Mouse (Mus musculus): ENCODE measurements at regions not wholly inside any gene's neighbourhood (a gene's known extent, or its start where the extent isn't known, plus 50 kb on each side); places are given as distances from the start of the nearest gene placed in this dataset.

DNA sequence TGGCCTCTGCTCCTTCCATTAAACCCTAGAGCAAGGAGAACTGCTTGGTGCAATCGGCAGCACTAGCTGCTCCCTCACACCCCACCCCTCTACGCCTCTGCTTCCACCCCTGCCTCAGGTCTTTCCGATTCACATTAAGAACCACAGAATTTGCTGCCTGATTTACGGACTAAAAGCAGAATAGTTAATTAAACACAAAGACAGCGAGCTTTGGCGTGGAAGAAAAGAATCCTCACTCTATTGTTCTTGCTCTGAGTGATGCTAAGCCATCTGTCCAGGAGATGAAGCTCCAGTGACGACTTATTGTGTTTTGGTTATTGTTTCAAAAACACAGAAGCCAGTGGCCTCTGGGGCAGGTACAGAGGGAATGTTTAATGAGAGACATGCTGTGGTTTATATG lies 438.9 kb upstream of the Kcnab2 start:
- DNase-seq, result no peak

DNA sequence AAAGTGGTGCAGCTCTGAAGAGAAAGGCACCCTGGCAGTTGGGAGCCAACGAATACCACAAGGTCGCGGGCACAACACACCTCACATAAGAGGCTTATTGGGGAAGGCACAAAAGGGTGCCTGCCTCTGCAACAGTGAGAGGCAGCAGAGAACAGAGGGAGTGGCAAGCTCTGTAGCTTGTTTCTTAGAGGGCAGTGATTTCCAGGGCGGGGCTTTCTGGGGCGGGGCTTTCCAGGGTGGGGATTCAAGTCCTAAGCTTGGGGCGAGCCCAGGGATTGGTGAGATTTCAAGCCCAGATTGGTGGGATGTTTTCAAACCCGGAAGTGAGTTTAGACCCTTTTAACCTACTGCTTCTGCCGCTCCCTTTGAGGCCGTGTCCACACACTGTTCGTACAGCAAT lies 435.8 kb upstream of the Kcnab2 start:
- DNase-seq, result no peak

DNA sequence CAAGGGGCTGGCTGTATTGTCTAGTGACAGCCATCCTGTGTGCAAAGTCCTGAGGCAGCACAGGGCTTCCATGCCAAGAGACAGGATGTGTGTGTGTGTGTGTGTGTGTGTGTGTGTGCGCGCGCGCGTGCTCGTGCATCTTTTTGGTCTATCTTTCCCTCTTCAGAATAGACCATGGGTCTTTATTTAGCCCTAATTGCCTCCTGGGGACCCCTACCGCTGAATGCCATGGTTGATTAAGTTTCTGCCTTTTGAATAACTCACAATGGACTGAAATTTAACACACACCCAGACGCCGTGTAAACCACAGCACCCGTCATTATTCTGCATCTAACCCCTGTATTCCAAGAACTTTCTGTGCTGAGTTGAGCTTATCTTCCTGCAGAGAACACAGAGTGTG lies 435.2 kb upstream of the Kcnab2 start:
- no peak for DNase-seq

DNA sequence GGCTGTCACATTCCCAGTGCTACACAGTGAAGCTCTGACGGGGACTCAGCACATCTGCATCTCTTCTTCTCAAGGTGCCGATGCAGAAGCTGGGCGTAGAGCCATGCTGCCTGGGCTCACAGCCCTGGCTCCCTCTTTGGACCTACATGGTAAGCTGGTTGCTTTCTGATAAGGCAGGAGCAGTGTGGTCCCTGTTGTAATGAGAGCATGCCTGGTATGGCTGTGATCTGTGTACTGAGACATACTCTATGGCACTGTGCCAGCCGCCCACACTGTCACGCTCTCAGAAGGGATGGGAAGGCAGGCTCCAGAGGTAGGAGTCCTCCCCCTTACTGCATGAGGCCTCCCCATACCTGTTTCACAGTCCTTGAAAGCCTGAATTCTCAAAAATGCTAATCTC lies 430.6 kb upstream of the Kcnab2 start:
- peak in 1 of 2 experiments; percentile 29 for DNase-seq

DNA sequence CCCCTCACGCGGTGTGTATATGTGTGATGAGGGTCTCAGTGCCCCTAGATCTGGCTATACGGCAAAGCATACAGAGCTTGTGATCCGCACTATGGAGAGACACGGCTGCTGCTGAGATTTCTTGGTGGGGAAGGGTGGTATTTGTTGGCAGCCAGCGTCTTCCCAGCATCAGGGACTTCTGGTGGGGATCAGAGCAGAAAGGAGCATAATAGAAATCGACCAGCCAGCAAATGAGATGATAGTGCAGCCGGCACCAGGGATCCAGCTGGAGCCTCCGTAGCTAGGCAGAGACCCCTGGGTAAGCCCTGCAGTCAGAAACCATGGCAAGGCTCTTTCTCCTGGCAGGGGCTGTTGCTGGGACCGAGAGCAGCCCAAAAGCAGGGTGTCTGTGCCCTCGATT lies 425.2 kb upstream of the Kcnab2 start:
- peak in 1 of 2 experiments; percentile 14 for DNase-seq

DNA sequence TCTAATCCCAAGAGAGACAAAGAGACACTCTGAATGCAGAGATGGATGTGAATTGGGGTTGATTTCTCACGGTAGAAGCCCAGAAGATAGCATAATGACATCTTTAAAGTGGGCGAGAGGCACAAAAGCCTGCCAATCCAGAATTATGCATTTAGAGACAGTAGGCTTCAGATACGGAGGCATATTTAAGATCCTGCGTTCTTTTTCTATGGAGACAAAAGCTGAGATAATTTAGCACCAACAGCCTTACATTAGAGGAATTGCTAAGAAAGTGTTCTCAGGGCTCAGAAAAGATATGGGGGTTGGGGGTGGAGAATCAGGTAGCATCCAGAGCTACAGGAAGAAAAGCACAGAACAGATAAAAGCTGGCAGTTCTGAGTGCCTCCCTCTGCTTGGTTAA lies 422.4 kb upstream of the Kcnab2 start:
- no peak for DNase-seq

DNA sequence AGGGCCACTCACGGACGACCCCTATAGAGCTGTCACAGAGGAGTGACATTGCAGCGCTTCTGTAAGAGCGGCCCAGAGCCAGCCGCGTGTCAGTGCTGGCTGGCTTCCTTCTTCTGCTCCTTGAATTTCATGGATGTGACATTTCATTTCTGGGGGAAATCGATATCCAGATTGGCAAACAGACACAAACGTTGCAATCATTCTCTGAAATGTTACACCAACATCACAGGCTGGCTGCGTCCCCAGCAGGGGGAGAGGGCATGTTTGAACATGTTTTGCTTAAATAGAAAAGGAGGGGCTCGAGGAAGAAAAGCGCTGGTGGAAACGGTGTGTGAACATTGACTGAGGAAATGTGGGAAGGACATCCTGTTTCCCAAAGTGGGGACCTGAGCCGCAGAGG lies 417.4 kb upstream of the Kcnab2 start:
- DNase-seq, result no peak

DNA sequence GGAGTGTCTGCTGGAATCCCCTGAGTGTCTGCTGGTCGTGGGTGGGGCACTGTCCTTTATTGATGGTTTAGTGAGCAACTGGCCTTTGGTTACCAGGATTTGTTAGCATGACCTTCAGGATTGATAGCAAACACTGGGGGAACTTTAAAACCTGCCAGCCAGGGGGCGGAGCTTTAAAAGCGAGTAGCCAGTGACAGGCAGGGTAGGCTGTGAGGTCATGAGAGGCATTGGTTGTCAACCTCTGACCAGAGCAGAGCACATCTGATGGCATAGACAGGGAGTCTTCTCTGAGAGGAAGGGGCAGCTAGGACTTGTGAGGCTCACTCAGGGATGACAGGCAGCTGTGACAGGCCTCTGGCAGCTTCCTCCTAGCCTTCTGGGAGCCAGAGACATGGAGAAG lies 415.3 kb upstream of the Kcnab2 start:
- DNase-seq, result no peak

DNA sequence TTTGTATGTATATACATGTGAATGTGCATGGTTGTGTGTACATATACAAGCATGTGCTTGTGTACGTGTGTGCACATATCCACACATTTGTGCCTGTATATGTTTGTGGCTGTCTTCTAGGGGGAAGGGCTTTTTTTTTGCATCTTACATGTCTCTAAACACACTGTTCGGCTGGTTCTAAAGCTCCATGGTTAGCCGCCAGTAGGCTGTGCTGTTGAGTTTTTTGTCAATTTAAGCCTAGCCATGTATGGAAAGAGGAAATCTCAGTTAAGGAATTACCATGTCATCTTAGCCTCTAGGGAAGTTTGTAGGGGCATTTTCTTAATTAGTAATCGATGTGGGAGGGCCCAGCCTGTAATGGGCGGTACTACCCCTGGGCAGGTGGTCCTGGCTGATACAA lies 411.5 kb upstream of the Kcnab2 start:
- peak in 1 of 2 experiments; percentile 26 for DNase-seq

DNA sequence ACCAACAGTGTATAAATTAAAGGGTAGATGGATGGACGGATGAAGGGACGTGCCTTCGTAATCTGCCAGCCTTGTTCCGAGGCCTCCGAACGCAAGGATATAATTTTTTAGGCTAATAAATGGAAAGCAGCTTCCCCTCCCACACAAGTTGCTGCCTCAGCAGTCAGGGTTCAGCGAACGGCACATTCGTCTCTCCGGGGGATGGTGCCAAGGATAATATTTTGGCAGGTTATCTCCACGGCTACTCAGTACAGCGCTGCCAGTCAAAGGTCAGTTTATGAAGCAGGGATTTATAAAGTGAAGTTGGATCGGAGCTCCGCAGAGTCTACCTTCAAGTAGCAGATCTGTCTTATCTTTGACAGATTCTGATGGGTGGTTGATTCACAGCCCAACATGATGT lies 410.6 kb upstream of the Kcnab2 start:
- DNase-seq, result no peak

DNA sequence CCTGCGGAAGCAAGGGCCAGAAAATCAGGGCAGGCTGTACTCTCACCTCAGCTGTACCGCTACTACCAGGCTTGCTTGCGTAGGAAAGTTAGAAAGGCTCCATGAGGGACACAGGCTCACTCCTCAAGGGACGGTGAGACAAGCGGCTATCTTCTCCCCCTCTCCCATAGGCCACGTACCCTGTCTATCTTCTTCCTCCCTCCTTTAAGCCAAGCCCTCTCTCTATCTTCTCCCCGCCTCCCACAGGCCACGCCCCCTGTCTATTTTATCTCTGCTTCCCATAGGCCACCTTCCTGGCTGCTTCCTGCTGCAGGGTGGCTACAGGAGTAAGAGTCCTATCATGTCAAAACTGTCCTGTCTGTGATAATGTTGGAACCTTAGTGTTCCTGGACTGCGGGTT lies 409.1 kb upstream of the Kcnab2 start:
- DNase-seq, result no peak

DNA sequence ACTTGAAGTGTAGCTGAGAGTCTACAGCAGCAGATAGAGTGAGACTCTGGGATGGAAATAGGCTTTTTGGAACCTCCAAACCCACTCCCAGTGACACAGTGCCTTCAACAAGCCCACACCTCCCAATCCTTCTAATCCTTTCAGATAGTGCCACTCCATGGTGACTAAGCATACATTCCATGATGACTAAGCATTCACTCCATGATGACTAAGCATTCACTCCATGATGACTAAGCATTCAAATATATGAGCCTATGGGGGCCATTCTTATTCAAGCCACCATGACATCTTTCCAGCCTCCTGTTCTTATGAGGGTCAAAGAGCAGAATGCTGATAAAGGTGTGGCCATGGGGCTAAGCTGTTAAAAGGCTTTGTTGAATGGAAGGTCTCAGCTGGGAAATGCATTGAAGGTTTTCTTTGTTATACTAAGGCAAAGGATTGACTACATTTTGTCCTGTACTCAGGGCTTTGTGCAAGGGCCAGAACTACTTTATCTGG lies 403.8 kb upstream of the Kcnab2 start:
- DNase-seq, result no peak

DNA sequence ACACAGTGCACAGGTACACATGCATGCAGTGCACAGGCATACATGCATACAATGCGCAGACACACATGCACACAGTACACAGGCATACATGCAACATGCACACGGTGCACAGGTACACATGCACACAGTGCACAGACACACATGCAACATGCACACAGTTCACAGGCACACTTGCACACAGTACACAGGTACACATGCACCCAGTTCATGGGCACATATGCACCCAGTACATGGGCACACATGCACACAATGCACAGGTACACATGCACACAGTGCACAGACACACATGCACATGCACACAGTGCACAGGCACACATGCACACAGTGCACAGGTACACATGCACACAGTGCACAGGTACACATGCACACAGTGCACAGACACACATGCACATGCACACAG lies 402.7 kb upstream of the Kcnab2 start:
- DNase-seq, result no peak

DNA sequence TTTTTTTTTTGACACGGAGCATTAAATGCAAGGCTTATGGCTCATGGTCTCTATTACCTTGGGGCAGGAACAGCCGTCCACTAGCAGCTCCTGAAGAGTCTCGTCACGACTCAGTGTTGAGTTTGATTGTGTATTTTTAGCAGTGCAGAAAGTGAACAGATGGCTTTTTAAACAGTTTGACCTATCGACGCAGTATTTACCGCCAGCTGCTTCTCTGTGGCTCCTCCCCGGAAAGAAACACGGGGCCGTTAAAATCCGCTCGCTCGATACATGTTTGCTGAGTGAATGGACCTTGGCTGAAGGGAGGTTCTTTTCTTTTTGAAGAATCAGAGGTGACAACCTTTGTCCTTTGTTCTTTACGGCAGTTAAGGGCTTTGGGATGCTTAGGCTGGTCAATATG lies 401.3 kb upstream of the Kcnab2 start:
- peak in 1 of 2 experiments; percentile 10 for DNase-seq

DNA sequence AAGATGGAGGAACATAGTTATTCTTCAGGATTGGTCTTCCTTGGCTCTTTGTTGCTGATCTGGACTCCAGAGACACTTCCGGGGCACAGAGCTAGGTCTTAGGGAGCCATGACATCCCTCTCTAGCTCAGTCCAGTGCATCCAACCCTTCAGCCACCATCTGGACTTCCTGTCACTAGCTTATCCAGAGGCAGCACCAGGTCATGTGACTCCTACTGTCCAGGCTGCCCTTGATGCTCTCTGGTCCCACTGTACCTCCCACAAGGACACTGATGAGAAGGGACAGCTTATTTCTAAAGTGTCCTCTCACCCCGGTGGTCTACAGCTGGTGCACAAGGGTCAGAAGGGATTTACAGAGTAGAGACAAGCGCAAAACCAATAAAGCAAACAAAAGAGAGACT lies 400.7 kb upstream of the Kcnab2 start:
- DNase-seq, result no peak

DNA sequence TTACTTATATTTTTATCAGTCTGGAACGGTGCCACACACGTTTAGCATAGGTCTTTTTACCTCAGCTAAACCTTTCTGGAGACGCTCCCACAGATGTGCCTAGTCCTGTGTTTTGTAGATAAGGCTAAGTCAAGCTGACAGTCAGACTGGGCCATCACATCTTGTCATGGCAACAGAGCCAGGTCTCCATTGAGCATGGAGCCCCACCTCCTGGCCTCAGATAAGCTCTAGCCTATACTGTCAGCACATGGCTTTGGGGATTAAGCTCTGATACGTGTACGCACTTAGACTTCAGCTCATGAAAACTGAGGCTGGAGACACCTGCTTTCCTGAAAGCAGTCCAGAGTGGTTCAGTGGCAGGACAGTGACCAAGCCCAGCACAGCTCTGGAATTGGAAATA lies 392.4 kb upstream of the Kcnab2 start:
- DNase-seq, result no peak

DNA sequence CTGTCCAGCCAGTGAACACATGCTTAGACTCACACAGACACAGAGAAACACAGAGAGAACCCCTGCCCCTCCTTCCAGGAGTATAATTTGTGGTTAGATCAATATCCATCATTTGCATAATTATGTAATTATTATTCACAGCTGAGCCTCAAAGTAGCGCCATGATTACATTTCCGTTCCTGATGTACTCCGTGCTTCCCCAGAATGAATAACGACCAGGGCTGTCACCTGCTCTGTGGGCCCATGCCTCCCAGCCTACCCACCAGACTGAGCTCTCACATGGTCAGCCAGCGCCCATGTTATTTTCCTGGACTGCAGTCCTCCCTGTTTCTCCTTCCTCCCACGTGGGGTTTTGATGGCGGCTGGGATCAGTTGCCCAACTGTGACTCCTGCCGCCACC lies 388.2 kb upstream of the Kcnab2 start:
- no peak for DNase-seq

DNA sequence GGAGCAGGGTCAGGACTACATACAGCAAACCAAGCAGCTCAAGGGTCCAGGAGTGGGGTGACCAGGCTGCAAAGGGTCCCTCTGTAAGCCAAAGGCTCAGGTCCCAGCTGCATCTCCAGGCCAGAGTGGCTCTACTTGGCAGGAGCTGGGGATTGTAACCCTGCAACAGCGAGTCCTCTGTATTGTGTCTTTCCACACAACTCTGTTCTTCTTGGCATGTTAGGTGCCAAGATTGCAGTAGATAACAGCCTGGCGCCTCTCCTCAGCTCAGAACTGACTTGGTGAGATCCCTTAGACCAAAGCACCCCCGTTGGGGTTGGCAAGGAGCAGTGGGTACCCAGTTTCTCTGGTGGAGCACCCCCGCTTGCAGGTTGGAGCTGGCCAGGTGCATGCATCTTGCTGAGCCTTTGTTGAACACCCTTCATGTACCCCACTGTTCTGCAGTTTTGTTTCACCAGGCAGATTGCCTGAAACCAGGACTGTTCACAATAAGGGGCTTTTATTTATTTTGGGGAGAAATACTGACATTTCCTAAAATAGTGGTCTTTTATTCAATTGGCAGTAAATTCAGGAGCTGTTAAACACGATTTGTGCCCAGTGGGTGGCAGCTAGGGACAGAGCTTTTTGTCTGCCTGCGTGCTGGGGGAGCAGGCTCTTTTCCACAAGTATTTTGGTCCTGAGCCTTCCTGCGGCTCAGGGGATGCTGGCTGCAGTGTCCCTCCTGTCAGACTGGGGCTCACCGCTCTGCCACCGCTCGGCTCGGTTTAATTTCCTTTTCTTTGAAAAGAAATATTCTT lies 385.3 kb upstream of the Kcnab2 start:
- peak in 1 of 2 experiments; percentile 20 for DNase-seq

DNA sequence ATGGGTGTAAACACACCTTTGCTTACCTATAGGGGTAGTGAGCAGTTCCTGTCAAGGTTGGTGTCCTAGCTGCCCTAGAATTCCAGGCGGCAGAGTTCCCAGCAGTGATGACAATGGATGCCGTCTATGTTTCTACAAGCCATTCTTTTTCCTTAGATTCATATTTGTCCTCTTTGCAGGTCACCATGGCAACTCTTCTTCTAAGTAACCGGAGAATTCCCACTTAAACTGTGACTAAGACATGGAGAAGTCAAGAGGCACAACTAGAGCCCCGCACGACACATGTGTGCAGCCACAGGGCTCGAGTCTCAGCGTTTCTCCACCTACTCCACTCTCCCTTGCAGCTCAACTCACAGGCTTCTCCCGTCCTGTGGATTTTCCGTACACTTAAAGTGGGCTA lies 381.5 kb upstream of the Kcnab2 start:
- DNase-seq, result no peak

DNA sequence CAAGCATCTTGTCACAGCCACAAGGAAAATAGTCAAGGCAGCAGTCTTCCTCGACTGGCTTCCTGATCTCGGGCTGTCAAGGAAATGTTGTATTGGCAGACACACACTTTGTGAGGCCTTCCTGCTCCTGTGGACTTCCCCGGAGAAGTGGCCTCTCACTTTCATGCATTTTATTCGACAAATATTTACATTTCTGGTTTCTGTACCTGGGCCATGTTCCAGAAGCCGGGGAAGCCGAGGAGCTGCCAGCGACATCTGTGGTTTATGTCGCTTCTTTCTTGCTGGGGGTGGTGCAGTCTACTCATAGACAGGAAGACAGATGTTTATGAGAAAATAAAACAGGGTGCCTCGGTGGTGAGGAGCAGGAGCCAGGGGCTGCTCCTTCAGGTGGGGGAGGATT lies 372.5 kb upstream of the Kcnab2 start:
- no peak for DNase-seq

DNA sequence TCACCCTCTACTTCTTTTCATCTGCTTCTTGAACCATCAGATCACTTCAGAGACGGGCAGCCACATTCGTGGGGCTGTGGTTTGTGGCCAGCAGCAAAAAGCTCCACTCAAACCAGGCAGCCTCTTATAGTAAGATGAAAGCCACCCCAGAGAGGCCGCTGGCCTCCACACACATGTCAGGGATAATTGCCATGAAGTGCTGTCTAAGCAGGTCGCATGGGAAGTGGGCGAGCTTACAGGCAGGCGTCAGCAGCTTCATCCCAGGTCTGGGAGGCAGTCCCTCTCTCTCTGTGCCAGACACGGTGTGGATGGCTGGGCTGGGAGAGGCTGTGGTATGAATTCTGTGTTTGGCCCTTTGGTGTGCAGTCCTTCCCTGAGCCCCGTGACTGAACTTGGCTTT lies 358.4 kb upstream of the Kcnab2 start:
- DNase-seq, result no peak

DNA sequence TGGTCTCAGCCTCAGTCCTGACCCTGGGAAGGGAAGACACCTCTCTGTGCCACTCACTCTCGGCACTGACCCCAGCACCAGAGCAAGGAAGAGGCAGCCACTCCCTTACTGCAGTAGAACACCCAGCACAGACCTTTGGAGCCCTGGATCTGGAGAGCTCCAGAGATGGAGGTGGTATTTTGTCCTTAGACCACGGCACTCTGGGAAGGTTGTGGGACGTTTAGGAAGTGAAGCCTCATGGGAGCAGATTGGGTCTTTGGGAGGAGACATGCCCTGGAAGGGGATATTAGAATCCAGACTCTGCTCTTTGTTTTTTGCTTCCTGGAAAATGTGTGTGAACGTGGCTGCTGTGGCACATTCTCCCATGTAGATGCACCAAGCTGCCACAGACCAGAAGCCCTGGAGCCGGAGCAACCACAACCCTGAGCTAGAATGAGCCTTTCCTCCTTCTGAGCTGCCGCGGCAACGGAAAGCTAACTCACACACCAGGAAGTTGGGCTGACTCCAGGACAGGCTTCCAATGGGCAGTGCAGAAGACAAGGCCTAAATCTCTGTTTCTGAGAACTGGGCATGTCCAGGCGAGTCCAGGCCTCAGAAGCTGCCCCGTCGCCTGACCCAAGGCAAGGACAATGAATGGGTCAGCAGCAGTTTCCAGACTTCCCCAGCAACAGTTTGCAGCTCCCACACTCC lies 356.9 kb upstream of the Kcnab2 start:
- peak; percentile 50 to 61 for DNase-seq

DNA sequence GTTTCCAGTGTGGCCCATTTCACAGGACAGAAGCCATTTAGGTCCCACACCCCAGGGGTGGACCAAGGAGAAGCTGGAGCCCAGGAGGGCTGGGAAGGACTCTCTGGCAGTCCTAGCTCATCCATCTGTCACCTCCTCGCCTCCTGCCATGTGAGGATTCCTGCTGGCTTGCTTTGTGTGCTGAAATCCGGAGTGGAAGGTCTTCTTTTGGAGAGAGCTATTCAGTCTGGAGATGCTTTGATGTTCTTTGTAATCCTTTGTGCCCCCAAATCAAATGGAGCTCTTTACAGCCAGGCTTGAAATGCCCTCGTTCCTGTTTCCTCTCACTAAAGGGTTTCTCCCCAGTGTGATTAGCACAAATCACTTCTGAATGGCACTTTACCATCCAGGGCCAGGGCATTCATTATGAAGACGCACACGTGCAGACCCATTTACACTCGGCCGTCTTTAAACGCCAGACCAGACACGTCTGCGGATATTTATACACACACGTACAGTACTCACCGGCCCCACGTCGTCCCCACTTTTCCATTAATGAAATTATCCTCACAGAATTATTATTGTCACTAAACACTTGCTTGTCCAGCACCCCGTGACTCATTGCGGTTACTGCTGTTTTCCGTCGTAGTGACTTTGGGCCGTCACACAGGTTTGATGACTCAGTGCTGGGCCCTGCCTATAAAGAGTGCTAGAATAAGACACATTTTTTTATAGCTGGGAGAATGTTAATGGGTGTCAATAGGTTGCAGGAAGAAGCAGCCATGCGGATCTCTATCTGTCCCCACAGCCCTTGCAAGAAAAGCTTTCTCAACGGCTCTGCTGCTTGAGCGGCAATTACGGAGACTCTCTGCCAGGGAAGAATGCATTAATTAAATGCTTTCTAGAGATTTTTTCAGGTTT lies 356.0 kb upstream of the Kcnab2 start:
- DNase-seq, result peak in 1 of 2 experiments; percentile 44
